Mouse (Mus musculus): ENCODE results near the gene Ergic1.

Gene Ergic1

GRCm38 (mm10) chr17:26650451-26651363 is 89.4 kb downstream of the Ergic1 start:
- no peaks in the 10 kb centered on the region; the same call in 1 of the 2 replicates for H3K36me3 ChIP-seq (ENCODE audit: control insufficient read depth, insufficient read depth, low read length, poor library complexity, severe bottlenecking)
- no peaks in the 10 kb centered on the region for H3K27me3 ChIP-seq (ENCODE audit: control insufficient read depth, insufficient read depth, low read length, poor library complexity, severe bottlenecking)
- DNase-seq (ENCODE audit: low read depth, low spot score): no peak

- Histone ChIP-seq H3K27me3 (ENCODE audit: control insufficient read depth, insufficient read depth, low read length, poor library complexity, severe bottlenecking) (no peaks in the 10 kb centered on the region; the same call in 1 of the 2 replicates), H3K36me3 (ENCODE audit: control insufficient read depth, insufficient read depth, low read length, poor library complexity, severe bottlenecking) (no peaks in the 10 kb centered on the region; the same call in 1 of the 2 replicates)
- DNase-seq (ENCODE audit: low read depth, low spot score): no peak
Measured at GRCm38 (mm10) chr17:26658854-26659572, 97.7 kb downstream of the Ergic1 start.

DNA sequence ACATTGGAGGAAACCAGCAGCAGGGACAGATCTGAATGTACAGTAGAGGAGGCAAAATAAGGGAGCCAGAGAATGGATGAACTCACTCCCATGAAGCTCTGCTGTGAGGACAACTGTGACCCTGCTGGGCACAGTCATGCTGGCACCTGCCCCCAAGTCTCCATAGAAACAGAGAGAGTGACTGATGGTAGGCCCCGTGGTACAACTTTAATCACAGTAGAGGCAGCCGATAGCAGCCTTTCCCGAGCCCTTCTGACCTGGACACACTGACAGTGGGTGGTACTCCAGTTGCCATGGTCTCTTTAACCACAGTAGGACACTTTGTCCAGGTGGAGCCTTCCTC is 98.3 kb downstream of the Ergic1 start:
- no peak for DNase-seq (ENCODE audit: low read depth, low spot score)
- Histone ChIP-seq H3K36me3 (ENCODE audit: control insufficient read depth, insufficient read depth, low read length, poor library complexity, severe bottlenecking) (no peaks in the 10 kb centered on the region; the same call in 1 of the 2 replicates), H3K27me3 (ENCODE audit: control insufficient read depth, insufficient read depth, low read length, poor library complexity, severe bottlenecking) (no peaks in the 10 kb centered on the region; the same call in 1 of the 2 replicates)

- no peaks in the 10 kb centered on the region; the same call in 1 of the 2 replicates for H3K27me3 ChIP-seq (ENCODE audit: control insufficient read depth, insufficient read depth, low read length, poor library complexity, severe bottlenecking)
- DNase-seq (ENCODE audit: low read depth, low spot score): peak; percentile 82
- no peaks in the 10 kb centered on the region for H3K36me3 ChIP-seq (ENCODE audit: control insufficient read depth, insufficient read depth, low read length, poor library complexity, severe bottlenecking)
Measured at GRCm38 (mm10) chr17:26660192-26660912, 99.1 kb downstream of the Ergic1 start.

- no peak for DNase-seq (ENCODE audit: low read depth, low spot score)
- H3K27me3 ChIP-seq (ENCODE audit: control insufficient read depth, insufficient read depth, low read length, poor library complexity, severe bottlenecking): no peaks in the 10 kb centered on the region; the same call in 1 of the 2 replicates
- H3K36me3 ChIP-seq (ENCODE audit: control insufficient read depth, insufficient read depth, low read length, poor library complexity, severe bottlenecking): no peaks in the 10 kb centered on the region
Measured at GRCm38 (mm10) chr17:26662204-26662603, 100.9 kb downstream of the Ergic1 start.

GRCm38 (mm10) chr17:26662978-26663683 is 101.8 kb downstream of the Ergic1 start, which contains the start of gene Atp6v0e:
Gene Atp6v0e (plus strand): TSS chr17:26663231.
- Histone ChIP-seq H3K27me3 (ENCODE audit: control insufficient read depth, insufficient read depth, low read length, poor library complexity, severe bottlenecking) (no peaks in the 10 kb centered on the region; the same call in 1 of the 2 replicates), H3K36me3 (ENCODE audit: control insufficient read depth, insufficient read depth, low read length, poor library complexity, severe bottlenecking) (no peaks in the 10 kb centered on the region)
- DNase-seq (ENCODE audit: low read depth, low spot score): peak; percentile 97

DNA sequence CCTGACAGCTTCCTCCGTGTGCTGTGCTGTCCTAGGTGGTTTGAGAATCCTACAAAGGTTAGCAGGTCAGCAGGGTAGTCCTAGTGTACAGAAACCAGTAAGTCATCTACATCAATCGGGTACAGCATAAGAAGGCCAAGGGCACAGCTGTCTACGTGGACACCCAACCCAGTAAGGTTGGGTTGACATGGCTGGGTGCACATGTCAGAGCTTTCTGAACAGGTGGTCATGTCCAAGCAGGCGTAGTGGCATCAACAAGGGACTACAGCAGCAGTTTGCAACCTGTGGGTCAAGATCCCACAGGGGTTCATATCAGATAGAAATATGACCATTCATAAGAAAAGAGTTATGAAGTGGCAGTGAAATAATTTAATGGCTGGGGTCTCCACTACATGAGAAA is 104.3 kb downstream of the Ergic1 start:
- DNase-seq (ENCODE audit: low read depth, low spot score): no peak
- H3K27me3 ChIP-seq (ENCODE audit: control insufficient read depth, insufficient read depth, low read length, poor library complexity, severe bottlenecking): no peaks in the 10 kb centered on the region; the same call in 1 of the 2 replicates
- no peaks in the 10 kb centered on the region for H3K36me3 ChIP-seq (ENCODE audit: control insufficient read depth, insufficient read depth, low read length, poor library complexity, severe bottlenecking)

- no peak for DNase-seq (ENCODE audit: low read depth, low spot score)
- no peaks in the 10 kb centered on the region for H3K36me3 ChIP-seq (ENCODE audit: control insufficient read depth, insufficient read depth, low read length, poor library complexity, severe bottlenecking)
- H3K27me3 ChIP-seq (ENCODE audit: control insufficient read depth, insufficient read depth, low read length, poor library complexity, severe bottlenecking): no peaks in the 10 kb centered on the region
Measured at GRCm38 (mm10) chr17:26671268-26671667, 110.0 kb downstream of the Ergic1 start.

- Histone ChIP-seq H3K27me3 (ENCODE audit: control insufficient read depth, insufficient read depth, low read length, poor library complexity, severe bottlenecking) (no peaks in the 10 kb centered on the region), H3K36me3 (ENCODE audit: control insufficient read depth, insufficient read depth, low read length, poor library complexity, severe bottlenecking) (no peaks in the 10 kb centered on the region; the same call in 1 of the 2 replicates)
- DNase-seq (ENCODE audit: low read depth, low spot score): no peak
Measured at GRCm38 (mm10) chr17:26675845-26676244, 114.6 kb downstream of the Ergic1 start.

DNA sequence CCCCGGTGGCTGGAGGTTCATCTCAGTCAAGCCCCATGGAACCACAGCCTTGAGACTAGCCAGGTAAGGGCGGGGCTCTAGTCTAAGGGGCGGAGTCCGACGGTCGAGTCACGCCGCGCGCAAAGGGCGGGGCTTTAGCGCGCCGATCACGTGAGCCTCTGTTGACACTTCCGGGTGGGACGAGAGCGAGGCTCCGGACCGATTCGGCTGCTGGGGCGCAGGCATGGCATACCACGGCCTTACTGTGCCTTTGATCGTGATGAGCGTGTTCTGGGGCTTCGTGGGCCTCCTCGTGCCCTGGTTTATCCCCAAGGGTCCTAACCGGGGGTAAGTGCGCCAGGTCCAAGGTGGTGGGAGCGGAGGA is 114.9 kb downstream of the Ergic1 start:
- DNase-seq (ENCODE audit: low read depth, low spot score): peak; percentile 96
- Histone ChIP-seq H3K27me3 (ENCODE audit: control insufficient read depth, insufficient read depth, low read length, poor library complexity, severe bottlenecking) (no peaks in the 10 kb centered on the region), H3K36me3 (ENCODE audit: control insufficient read depth, insufficient read depth, low read length, poor library complexity, severe bottlenecking) (no peaks in the 10 kb centered on the region; the same call in 1 of the 2 replicates)

GRCm38 (mm10) chr17:26676616-26677376 is 115.5 kb downstream of the Ergic1 start:
- DNase-seq (ENCODE audit: low read depth, low spot score): peak; percentile 73
- no peaks in the 10 kb centered on the region for H3K27me3 ChIP-seq (ENCODE audit: control insufficient read depth, insufficient read depth, low read length, poor library complexity, severe bottlenecking)
- no peaks in the 10 kb centered on the region; the same call in 1 of the 2 replicates for H3K36me3 ChIP-seq (ENCODE audit: control insufficient read depth, insufficient read depth, low read length, poor library complexity, severe bottlenecking)

- DNase-seq (ENCODE audit: low read depth, low spot score): no peak
- no peaks in the 10 kb centered on the region for H3K27me3 ChIP-seq (ENCODE audit: control insufficient read depth, insufficient read depth, low read length, poor library complexity, severe bottlenecking)
- H3K36me3 ChIP-seq (ENCODE audit: control insufficient read depth, insufficient read depth, low read length, poor library complexity, severe bottlenecking): no peaks in the 10 kb centered on the region; the same call in 1 of the 2 replicates
Measured at GRCm38 (mm10) chr17:26677711-26678637, 116.7 kb downstream of the Ergic1 start.

DNA sequence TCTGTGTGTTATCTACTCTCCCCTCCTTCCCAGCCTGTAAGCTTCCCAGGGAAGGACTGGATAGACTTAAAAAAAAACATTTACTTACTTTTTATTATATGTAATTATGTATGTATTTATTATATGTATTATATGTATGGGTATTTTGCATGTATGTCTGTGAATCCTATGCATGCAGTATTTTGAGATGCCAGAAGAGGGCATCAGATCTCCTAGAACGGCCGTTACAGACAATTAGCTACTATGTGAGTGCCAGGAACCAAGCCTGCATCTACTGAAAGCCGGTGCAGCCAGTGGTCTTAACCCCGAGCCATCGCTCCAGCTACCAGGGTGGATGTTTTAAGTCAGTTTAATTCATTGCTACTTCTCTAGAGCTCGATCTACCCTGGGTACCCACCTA is 120.0 kb downstream of the Ergic1 start:
- Histone ChIP-seq H3K36me3 (ENCODE audit: control insufficient read depth, insufficient read depth, low read length, poor library complexity, severe bottlenecking) (no peaks in the 10 kb centered on the region; the same call in 1 of the 2 replicates), H3K27me3 (ENCODE audit: control insufficient read depth, insufficient read depth, low read length, poor library complexity, severe bottlenecking) (no peaks in the 10 kb centered on the region)
- DNase-seq (ENCODE audit: low read depth, low spot score): peak; percentile 25

Measured in splenic B cell, adult 2 months (primary cell).